Mouse (Mus musculus): Measurements from ENCODE around the gene 1700049E17Rik2. TPM values are rescaled to one million over a fixed set of nuclear protein-coding genes. Genes with fewer than 3 reads are reported as not detected.
"Not testable (repeated sequence)": the region's sequence is repeated elsewhere in the genome, so short reads cannot be mapped to it uniquely, and the experiment has no call there.

1700049E17Rik2 gene
- polyA plus RNA-seq (2014; fragmentation: Nextera tagmentation; extraction: Ambion mirVana), result not detected in 2 replicates

DNA sequence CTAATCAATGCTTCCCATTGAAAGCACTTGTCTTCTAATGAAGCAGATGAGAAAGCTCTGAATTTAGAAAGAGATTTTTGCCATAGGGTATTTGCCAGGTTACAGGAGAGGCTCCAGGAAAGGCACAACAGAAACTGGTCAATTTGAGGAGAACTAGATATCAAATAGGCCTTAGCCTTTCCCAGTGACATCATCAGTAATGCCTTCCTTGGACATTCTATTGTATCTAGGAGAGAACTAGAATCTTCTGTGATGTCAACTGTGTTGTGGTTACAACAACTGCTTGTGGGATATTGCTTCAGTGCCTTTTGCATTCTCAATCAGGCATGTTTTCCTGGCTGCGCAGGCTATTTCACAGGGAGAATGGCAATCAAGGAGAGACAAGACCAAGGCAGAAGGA is at the start of gene 1700049E17Rik2:
Gene 1700049E17Rik2 (plus strand): TSS at position 301 of the 400 bp plus-strand sequence.
- not testable (repeated sequence) for H3K9me3 ChIP-seq (replicated peaks; ENCODE audit: control insufficient read depth, low read length); H3K9ac ChIP-seq (ENCODE audit: low read length); H3K4me3 ChIP-seq (ENCODE audit: low read depth, low read length); ATAC-seq; H3K4me1 ChIP-seq (ENCODE audit: control insufficient read depth, insufficient read depth, low read length); H3K36me3 ChIP-seq (ENCODE audit: control insufficient read depth, insufficient read depth, low read length); H3K27me3 ChIP-seq (replicated peaks; ENCODE audit: control insufficient read depth, insufficient read depth, low read length); H3K4me2 ChIP-seq (ENCODE audit: low read length); H3K27ac ChIP-seq (ENCODE audit: low read depth, low read length); DNase-seq (ENCODE audit: low spot score)
- WGBS, result no CpG with 5 or more reads among the region's 1 CpGs

GRCm38 (mm10) chr14:41524695-41525094 is 48.3 kb upstream of the 1700049E17Rik2 start:
- not testable (repeated sequence) for H3K9me3 ChIP-seq (replicated peaks; ENCODE audit: control insufficient read depth, low read length); H3K27me3 ChIP-seq (replicated peaks; ENCODE audit: control insufficient read depth, insufficient read depth, low read length); H3K9ac ChIP-seq (ENCODE audit: low read length); H3K27ac ChIP-seq (ENCODE audit: low read depth, low read length); DNase-seq (ENCODE audit: low spot score); ATAC-seq; H3K4me1 ChIP-seq (ENCODE audit: control insufficient read depth, insufficient read depth, low read length); H3K4me2 ChIP-seq (ENCODE audit: low read length); H3K36me3 ChIP-seq (ENCODE audit: control insufficient read depth, insufficient read depth, low read length); H3K4me3 ChIP-seq (ENCODE audit: low read depth, low read length)
- 100% methylated on average over 1 of the region's 1 CpGs for WGBS

GRCm38 (mm10) chr14:41555483-41555882 is 17.5 kb upstream of the 1700049E17Rik2 start, which contains the start of gene Gm7970:
TSS of gene Gm7970 (minus strand) at chr14:41555583.
- not testable (repeated sequence) for H3K36me3 ChIP-seq (ENCODE audit: control insufficient read depth, insufficient read depth, low read length); H3K27me3 ChIP-seq (replicated peaks; ENCODE audit: control insufficient read depth, insufficient read depth, low read length); H3K4me1 ChIP-seq (ENCODE audit: control insufficient read depth, insufficient read depth, low read length); H3K9me3 ChIP-seq (replicated peaks; ENCODE audit: control insufficient read depth, low read length); H3K9ac ChIP-seq (ENCODE audit: low read length); DNase-seq (ENCODE audit: low spot score); H3K4me2 ChIP-seq (ENCODE audit: low read length); H3K27ac ChIP-seq (ENCODE audit: low read depth, low read length); ATAC-seq; H3K4me3 ChIP-seq (ENCODE audit: low read depth, low read length)
- WGBS, result no CpG with 5 or more reads among the region's 2 CpGs

- H3K9me3 ChIP-seq (replicated peaks; ENCODE audit: control insufficient read depth, low read length); H3K4me3 ChIP-seq (ENCODE audit: low read depth, low read length); H3K4me2 ChIP-seq (ENCODE audit: low read length); H3K9ac ChIP-seq (ENCODE audit: low read length); H3K27ac ChIP-seq (ENCODE audit: low read depth, low read length); DNase-seq (ENCODE audit: low spot score); H3K27me3 ChIP-seq (replicated peaks; ENCODE audit: control insufficient read depth, insufficient read depth, low read length); H3K4me1 ChIP-seq (ENCODE audit: control insufficient read depth, insufficient read depth, low read length); ATAC-seq; H3K36me3 ChIP-seq (ENCODE audit: control insufficient read depth, insufficient read depth, low read length): not testable (repeated sequence)
- 63% methylated on average over 1 of the region's 1 CpGs for WGBS
Observed at GRCm38 (mm10) chr14:41586346-41586745, 13.3 kb downstream of the 1700049E17Rik2 start.

- not testable (repeated sequence) for H3K36me3 ChIP-seq (ENCODE audit: control insufficient read depth, insufficient read depth, low read length); H3K4me1 ChIP-seq (ENCODE audit: control insufficient read depth, insufficient read depth, low read length); DNase-seq (ENCODE audit: low spot score); H3K4me3 ChIP-seq (ENCODE audit: low read depth, low read length); H3K9me3 ChIP-seq (replicated peaks; ENCODE audit: control insufficient read depth, low read length); ATAC-seq; H3K9ac ChIP-seq (ENCODE audit: low read length); H3K27me3 ChIP-seq (replicated peaks; ENCODE audit: control insufficient read depth, insufficient read depth, low read length); H3K27ac ChIP-seq (ENCODE audit: low read depth, low read length); H3K4me2 ChIP-seq (ENCODE audit: low read length)
- 93% methylated on average over 15 of the region's 15 CpGs for WGBS
Observed at GRCm38 (mm10) chr14:41600935-41601334, 27.9 kb downstream of the 1700049E17Rik2 start.

DNA sequence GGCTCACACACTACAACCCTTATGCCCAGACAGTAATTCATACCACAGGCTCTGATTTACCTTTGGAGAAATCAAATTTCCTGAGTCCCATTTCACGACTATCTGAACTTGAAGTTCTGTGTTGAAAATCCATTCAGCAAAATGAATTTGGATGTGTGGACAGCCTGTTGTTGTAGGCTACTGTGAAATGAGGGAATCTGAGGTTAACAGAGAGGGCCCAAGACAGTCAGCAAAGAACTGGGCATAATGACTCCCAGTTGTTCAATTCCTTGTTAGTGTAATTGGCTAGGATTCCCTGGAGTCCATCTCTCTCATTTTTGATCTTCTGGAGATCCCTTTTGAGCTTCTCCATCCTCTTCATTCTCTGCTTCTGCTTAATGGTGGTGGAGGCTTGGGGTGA is 37.7 kb downstream of the 1700049E17Rik2 start:
- WGBS, result 72% methylated on average over 1 of the region's 1 CpGs
- not testable (repeated sequence) for DNase-seq (ENCODE audit: low spot score); ATAC-seq; H3K27me3 ChIP-seq (replicated peaks; ENCODE audit: control insufficient read depth, insufficient read depth, low read length); H3K9me3 ChIP-seq (replicated peaks; ENCODE audit: control insufficient read depth, low read length); H3K4me3 ChIP-seq (ENCODE audit: low read depth, low read length); H3K9ac ChIP-seq (ENCODE audit: low read length); H3K4me2 ChIP-seq (ENCODE audit: low read length); H3K4me1 ChIP-seq (ENCODE audit: control insufficient read depth, insufficient read depth, low read length); H3K27ac ChIP-seq (ENCODE audit: low read depth, low read length); H3K36me3 ChIP-seq (ENCODE audit: control insufficient read depth, insufficient read depth, low read length)

GRCm38 (mm10) chr14:41622535-41622934 is 49.5 kb downstream of the 1700049E17Rik2 start:
- H3K4me1 ChIP-seq (ENCODE audit: control insufficient read depth, insufficient read depth, low read length); ATAC-seq; H3K9me3 ChIP-seq (replicated peaks; ENCODE audit: control insufficient read depth, low read length); H3K4me2 ChIP-seq (ENCODE audit: low read length); H3K27ac ChIP-seq (ENCODE audit: low read depth, low read length); H3K9ac ChIP-seq (ENCODE audit: low read length); DNase-seq (ENCODE audit: low spot score); H3K36me3 ChIP-seq (ENCODE audit: control insufficient read depth, insufficient read depth, low read length); H3K27me3 ChIP-seq (replicated peaks; ENCODE audit: control insufficient read depth, insufficient read depth, low read length); H3K4me3 ChIP-seq (ENCODE audit: low read depth, low read length): not testable (repeated sequence)
- 91% methylated on average over 4 of the region's 5 CpGs for WGBS

DNA sequence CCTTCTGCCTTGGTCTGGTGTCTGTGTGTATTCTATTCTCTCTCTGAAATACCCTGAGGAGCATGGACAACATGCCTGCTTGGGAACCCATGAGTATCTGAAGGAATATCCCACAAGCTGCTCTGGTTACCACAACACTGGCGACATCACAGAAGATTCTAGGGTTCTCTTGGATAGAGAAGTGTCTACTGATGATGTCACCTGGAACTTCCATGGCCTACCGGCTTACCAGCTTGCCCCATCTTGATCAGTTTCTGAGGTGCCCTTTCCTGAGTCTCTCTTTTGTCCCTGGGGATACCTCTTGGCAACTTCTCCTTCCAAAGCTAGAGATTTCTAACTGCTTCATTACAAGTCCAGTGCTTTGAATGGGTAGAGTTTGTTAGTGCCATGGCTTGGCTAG is 51.5 kb downstream of the 1700049E17Rik2 start, which contains the start of gene Gm3072:
Gene Gm3072 (minus strand): TSS at position 101 of the 400 bp plus-strand sequence.
- H3K4me1 ChIP-seq (ENCODE audit: control insufficient read depth, insufficient read depth, low read length); H3K4me3 ChIP-seq (ENCODE audit: low read depth, low read length); H3K27ac ChIP-seq (ENCODE audit: low read depth, low read length); ATAC-seq; H3K4me2 ChIP-seq (ENCODE audit: low read length); H3K36me3 ChIP-seq (ENCODE audit: control insufficient read depth, insufficient read depth, low read length); H3K27me3 ChIP-seq (replicated peaks; ENCODE audit: control insufficient read depth, insufficient read depth, low read length); H3K9ac ChIP-seq (ENCODE audit: low read length); H3K9me3 ChIP-seq (replicated peaks; ENCODE audit: control insufficient read depth, low read length); DNase-seq (ENCODE audit: low spot score): not testable (repeated sequence)
- 83% methylated on average over 1 of the region's 2 CpGs for WGBS

- not testable (repeated sequence) for H3K4me1 ChIP-seq (ENCODE audit: control insufficient read depth, insufficient read depth, low read length); H3K36me3 ChIP-seq (ENCODE audit: control insufficient read depth, insufficient read depth, low read length); ATAC-seq; H3K9me3 ChIP-seq (replicated peaks; ENCODE audit: control insufficient read depth, low read length); H3K9ac ChIP-seq (ENCODE audit: low read length); H3K4me2 ChIP-seq (ENCODE audit: low read length); DNase-seq (ENCODE audit: low spot score); H3K4me3 ChIP-seq (ENCODE audit: low read depth, low read length); H3K27ac ChIP-seq (ENCODE audit: low read depth, low read length); H3K27me3 ChIP-seq (replicated peaks; ENCODE audit: control insufficient read depth, insufficient read depth, low read length)
- WGBS, result 92% methylated on average over 9 of the region's 11 CpGs
Observed at GRCm38 (mm10) chr14:41630144-41630543, 57.1 kb downstream of the 1700049E17Rik2 start.
